Mouse (Mus musculus) CH12.LX (cell line): ENCODE data around the gene Lrrc31. TPM values are rescaled to one million over a fixed set of nuclear protein-coding genes. Genes with fewer than 3 reads are reported as not detected.
A peak's percentile ranks its signal among the peaks of the same experiment; 100 is the strongest.

Source experiments
- DNase-seq: peaks from one replicate; pipeline ENCODE4 v3.0.0-alpha.2; 2013; ENCODE audit errors: extremely low read depth
- H3K27ac ChIP-seq: 2 replicates; pipeline ENCODE4 v1.5.1; 2012; ENCODE audit warnings: low read depth, mild to moderate bottlenecking, control low read depth, moderate library complexity; ENCODE audit not compliant: insufficient read depth
- H3K27me3 ChIP-seq: replicated peaks from 2 replicates; pipeline ENCODE3; 2012; ENCODE audit warnings: inconsistent platforms
- H3K36me3 ChIP-seq, 2 experiments: replicated peaks in 1 of 2; 2 replicates each; pipeline versions ENCODE3 to v1.6.1; 2012; ENCODE audit warnings: inconsistent platforms in 1 of 2, low read length in 1 of 2, mild to moderate bottlenecking in 1 of 2, mixed read lengths in 1 of 2, moderate library complexity in 1 of 2; ENCODE audit not compliant: control insufficient read depth in 1 of 2, insufficient read depth in 1 of 2
- H3K4me1 ChIP-seq, 2 experiments: 2 replicates each; pipeline ENCODE4 v1.6.1; 2012; ENCODE audit warnings: inconsistent platforms in 1 of 2, moderate library complexity in 1 of 2; ENCODE audit not compliant: insufficient read depth in 2 of 2, control insufficient read depth in 1 of 2
- H3K4me2 ChIP-seq: 2 replicates; pipeline ENCODE4 v1.6.1; 2012; ENCODE audit warnings: low read depth, mild to moderate bottlenecking, control low read depth; ENCODE audit not compliant: poor library complexity, insufficient read depth, severe bottlenecking
- H3K4me3 ChIP-seq, 3 experiments: fragments of 150-350 bp in 1 of 3; sonication (generic) in 1 of 3; replicated peaks in 1 of 3; 2 replicates each; pipeline versions ENCODE3 to v1.5.1; 2011 to 2012; ENCODE audit warnings: low read depth in 2 of 3, low read length in 2 of 3, mild to moderate bottlenecking in 2 of 3, moderate library complexity in 2 of 3, control low read depth in 1 of 3, improper control_type of control experiment in 1 of 3, inconsistent platforms in 1 of 3, mixed read lengths in 1 of 3; ENCODE audit not compliant: poor library complexity in 1 of 3
- H3K79me2 ChIP-seq: replicated peaks from 2 replicates; pipeline ENCODE4 v1.6.1; 2012; ENCODE audit warnings: mild to moderate bottlenecking, moderate library complexity; ENCODE audit not compliant: control insufficient read depth, poor library complexity, insufficient read depth, severe bottlenecking; ENCODE audit errors: extremely low read depth
- H3K9ac ChIP-seq: 2 replicates; pipeline ENCODE4 v1.6.1; 2012; ENCODE audit warnings: low read depth, mild to moderate bottlenecking, control low read depth, moderate library complexity; ENCODE audit not compliant: insufficient read depth
- H3K9me3 ChIP-seq: replicated peaks from 2 replicates; pipeline ENCODE3; 2012; ENCODE audit warnings: low read length, inconsistent platforms, mixed read lengths
- CTCF ChIP-seq, 2 experiments: IDR thresholded peaks in 1 of 2; conservative IDR thresholded peaks in 1 of 2; 2 replicates each; pipeline ENCODE4 v1.5.1; 2011 to 2012; ENCODE audit warnings: low read depth in 2 of 2, low read length in 2 of 2, improper control_type of control experiment in 1 of 2, inconsistent platforms in 1 of 2, mild to moderate bottlenecking in 1 of 2, moderate library complexity in 1 of 2
- E2F4 ChIP-seq: IDR thresholded peaks from 2 replicates; pipeline ENCODE4 v1.6.1; 2011; ENCODE audit warnings: low read depth, low read length, improper control_type of control experiment; ENCODE audit not compliant: insufficient replicate concordance
- ELF1 ChIP-seq: IDR thresholded peaks from 2 replicates; pipeline ENCODE4 v1.6.1; 2014; ENCODE audit warnings: low read depth, mild to moderate bottlenecking, inconsistent platforms, low read length, improper control_type of control experiment
- EP300 ChIP-seq: IDR thresholded peaks from 2 replicates; pipeline ENCODE4 v1.6.1; 2011; ENCODE audit warnings: low read length, improper control_type of control experiment
- ETS1 ChIP-seq: conservative IDR thresholded peaks from 2 replicates; pipeline ENCODE4 v1.6.1; 2012; ENCODE audit warnings: low read depth, mild to moderate bottlenecking, inconsistent platforms, low read length, improper control_type of control experiment, moderate library complexity
- GABPA ChIP-seq: IDR thresholded peaks from 2 replicates; pipeline ENCODE4 v1.6.1; 2012; ENCODE audit warnings: low read depth, low read length, improper control_type of control experiment, inconsistent platforms; ENCODE audit not compliant: insufficient replicate concordance
- IRF4 ChIP-seq: IDR thresholded peaks from 2 replicates; pipeline ENCODE4 v1.6.1; 2014; ENCODE audit warnings: low read depth, mild to moderate bottlenecking, inconsistent platforms, low read length, improper control_type of control experiment
- JUND ChIP-seq: conservative IDR thresholded peaks from 2 replicates; pipeline ENCODE4 v1.6.1; 2011; ENCODE audit warnings: low read depth, low read length, improper control_type of control experiment
- MAX ChIP-seq: IDR thresholded peaks from 2 replicates; pipeline ENCODE4 v1.6.1; 2011; ENCODE audit warnings: low read length, improper control_type of control experiment
- MYC ChIP-seq: IDR thresholded peaks from 2 replicates; pipeline ENCODE4 v1.6.1; 2011; ENCODE audit warnings: low read depth, mild to moderate bottlenecking, improper control_type of control experiment, low read length
- NELFE ChIP-seq: IDR thresholded peaks from 2 replicates; pipeline ENCODE4 v1.6.1; 2011; ENCODE audit warnings: low read depth, low read length, improper control_type of control experiment
- NRF1 ChIP-seq: IDR thresholded peaks from 2 replicates; pipeline ENCODE4 v1.6.1; 2014; ENCODE audit warnings: low read depth, mild to moderate bottlenecking, inconsistent platforms, low read length, improper control_type of control experiment, moderate library complexity
- POLR2AphosphoS2 ChIP-seq: IDR thresholded peaks from 2 replicates; pipeline ENCODE4 v1.6.1; 2011; ENCODE audit warnings: low read depth, low read length, improper control_type of control experiment
- RAD21 ChIP-seq: IDR thresholded peaks from 2 replicates; pipeline ENCODE4 v1.6.1; 2011; ENCODE audit warnings: low read depth, mild to moderate bottlenecking, low read length, improper control_type of control experiment, moderate library complexity
- SIN3A ChIP-seq: IDR thresholded peaks from 2 replicates; pipeline ENCODE4 v1.6.1; 2012; ENCODE audit warnings: low read length, improper control_type of control experiment, inconsistent platforms
- SMC3 ChIP-seq: IDR thresholded peaks from 2 replicates; pipeline ENCODE4 v1.6.1; 2011; ENCODE audit warnings: low read depth, low read length, improper control_type of control experiment
- TCF12 ChIP-seq: IDR thresholded peaks from 2 replicates; pipeline ENCODE4 v1.6.1; 2014; ENCODE audit warnings: low read depth, mild to moderate bottlenecking, inconsistent platforms, low read length, improper control_type of control experiment
- USF2 ChIP-seq: conservative IDR thresholded peaks from 2 replicates; pipeline ENCODE4 v1.6.1; 2011; ENCODE audit warnings: low read depth, low read length, improper control_type of control experiment
- dilution Hi-C: fragments of 300-500 bp; cut with MboI; formaldehyde crosslinking; loops from 2 replicates; pipeline ENCODE4 v1.14.3; 2020; ENCODE audit warnings: low sequenced_read_pairs; ENCODE audit not compliant: extremely low pct_unique_long_range_greater_than_20kb, extremely low pct_ligation_motif_present
- in situ Hi-C: fragments of 300-500 bp; cut with MboI; formaldehyde crosslinking; loops from 3 replicates; pipeline ENCODE4 v1.14.3; 2019; ENCODE audit warnings: low sequenced_read_pairs, low pct_ligation_motif_present, low pct_unique_long_range_greater_than_20kb, mixed read lengths
- polyA plus RNA-seq: library from polyadenylated mRNA; unstranded; fragments of >175 nt; gene quantifications from 2 replicates; pipeline ENCODE4 v1.2.1, GENCODE M21; 2012; ENCODE audit warnings: low read depth; ENCODE audit not compliant: insufficient read length
- total RNA-seq, 2 experiments: library from RNA; depleted of rRNA; stranded (reverse); fragments of 300-350 nt in 1 of 2; fragments of >200 nt in 1 of 2; gene quantifications; 2 replicates each; pipeline ENCODE4 v1.2.3; 2012 to 2014

Gene Lrrc31
- total and polyA plus RNA-seq, 3 experiments: not detected

DNA sequence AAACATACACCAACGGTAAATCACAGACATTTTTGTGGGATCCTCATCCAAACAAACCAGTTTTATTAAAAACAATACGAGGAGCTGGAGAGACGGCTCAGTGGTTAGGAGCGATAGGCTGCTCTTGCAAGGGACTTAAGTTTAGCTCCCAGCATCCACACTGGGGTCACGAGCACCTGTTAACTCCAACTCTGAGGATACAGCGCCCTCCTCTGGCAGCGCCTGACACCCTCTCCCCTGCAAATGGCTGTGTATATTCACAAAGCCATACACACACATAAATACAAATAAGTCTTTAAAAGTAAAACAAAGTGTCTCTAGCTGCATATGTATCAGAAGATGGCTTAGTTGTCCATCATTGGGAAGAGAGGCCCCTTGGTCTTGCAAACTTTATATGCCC, 25.9 kb upstream of the Lrrc31 start:
- TF ChIP-seq RAD21 (peak; percentile 53), SMC3 (peak; percentile 42), IRF4 (no peak), JUND (no peak), CTCF (conservative IDR thresholded peaks at IDR 0.05 in 1 of 2, IDR thresholded peaks at IDR 0.05 in 1 of 2; ENCODE audit: low read depth in 2 of 2, low read length in 2 of 2) (peak in 1 of 2 experiments; percentile 57; a peak in 2 of 4 replicates)
- dilution Hi-C loops: no loop called here
- peak; percentile 24 for DNase-seq
- Histone ChIP-seq H3K79me2 (no peaks in the 10 kb centered on the region), H3K4me3 (no peak overlapping the region), H3K27ac (no peak overlapping the region), H3K4me2 (no peak overlapping the region), H3K27me3 (no peaks in the 10 kb centered on the region), H3K9me3 (no peaks in the 10 kb centered on the region), H3K4me1 (peaks cover 2 to 5% of the 10 kb centered on the region in 2 experiments; a peak in 2 of 4 replicates), H3K36me3 (no peaks in the 10 kb centered on the region), H3K9ac (no peak overlapping the region)
- in situ Hi-C loops: no loop called here

DNA sequence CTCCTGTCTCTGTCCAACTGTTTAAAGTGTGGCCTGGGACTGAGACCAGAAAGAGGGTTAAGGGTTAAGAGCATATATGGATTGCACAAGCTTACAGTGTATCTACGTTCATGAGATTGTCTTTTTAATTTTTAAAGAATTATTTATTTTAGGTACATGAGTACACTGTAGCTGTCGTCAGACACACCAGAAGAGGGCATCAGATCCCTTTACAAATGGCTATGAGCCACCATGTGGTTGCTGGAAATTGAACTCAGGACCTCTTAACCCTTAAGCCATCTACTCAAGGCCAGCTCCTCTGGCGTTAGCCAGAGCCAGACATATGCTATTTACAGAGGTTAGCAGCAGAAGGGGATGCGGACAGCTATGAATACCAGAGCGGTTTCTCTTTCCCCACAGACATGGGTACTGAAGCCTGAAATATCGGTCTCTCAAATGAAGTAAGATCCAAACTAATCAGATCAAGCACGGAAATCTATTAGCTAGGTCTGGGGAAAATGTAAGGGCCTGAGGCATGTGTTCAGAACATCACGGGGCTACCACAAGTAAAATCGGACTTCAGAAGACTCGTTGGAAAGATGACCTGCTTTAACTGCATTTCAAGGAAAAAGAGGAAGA, 25.3 kb upstream of the Lrrc31 start:
- no peak for DNase-seq
- Histone ChIP-seq H3K27ac (no peak overlapping the region), H3K9me3 (no peaks in the 10 kb centered on the region)
- TF ChIP-seq USF2: no peak
- no peak for TF ChIP-seq EP300
- TF ChIP-seq NRF1: no peak
- TF ChIP-seq POLR2AphosphoS2: no peak
- no peak for TF ChIP-seq MAX
- no peak for TF ChIP-seq ELF1
- TF ChIP-seq ETS1: no peak
- no peak for TF ChIP-seq E2F4
- peak in 1 of 2 experiments; percentile 28; a peak in 1 of 4 replicates for TF ChIP-seq CTCF (conservative IDR thresholded peaks at IDR 0.05 in 1 of 2, IDR thresholded peaks at IDR 0.05 in 1 of 2; ENCODE audit: low read depth in 2 of 2, low read length in 2 of 2)
- TF ChIP-seq IRF4: no peak
- no peak for TF ChIP-seq SIN3A
- TF ChIP-seq MYC: no peak
- TF ChIP-seq RAD21: peak; percentile 8
- TF ChIP-seq NELFE: no peak
- no peak for TF ChIP-seq TCF12
- TF ChIP-seq GABPA: no peak
- TF ChIP-seq, all 38 proteins: peak for 2
- Histone ChIP-seq H3K4me1 (peaks cover 2 to 5% of the 10 kb centered on the region in 2 experiments; a peak in 2 of 4 replicates), H3K27me3 (no peaks in the 10 kb centered on the region), H3K36me3 (no peaks in the 10 kb centered on the region), H3K4me3 (no peak overlapping the region), H3K4me2 (no peak overlapping the region), H3K79me2 (no peaks in the 10 kb centered on the region), H3K9ac (no peak overlapping the region)
- in situ Hi-C loops (no loop called here), dilution Hi-C loops (no loop called here)
